Mouse (Mus musculus) hindbrain, embryonic 15.5 days (tissue): ENCODE data around the gene Sf3a1. TPM values are rescaled to one million over a fixed set of nuclear protein-coding genes. Genes with fewer than 3 reads are reported as not detected.

ENCODE experiments used
- ATAC-seq: fragments of 200-750 bp; cut with Nextera tagmentation; 2 replicates; pipeline ENCODE4 v1.8.0; 2017; ENCODE audit warnings: low read depth, moderate number of reproducible peaks, moderate TSS enrichment; ENCODE audit not compliant: low FRiP score
- H3K27ac ChIP-seq: fragments of 300-500 bp; sonication (generic); replicated peaks from 2 replicates; pipeline ENCODE4 v1.5.1; 2015; ENCODE audit warnings: mild to moderate bottlenecking, inconsistent platforms
- H3K27me3 ChIP-seq: fragments of 300-500 bp; sonication (generic); 2 replicates; pipeline ENCODE4 v1.6.1; 2015; ENCODE audit warnings: control low read depth, inconsistent platforms
- H3K36me3 ChIP-seq: fragments of 300-500 bp; sonication (generic); 2 replicates; pipeline ENCODE4 v1.6.1; 2015; ENCODE audit warnings: control low read depth, inconsistent platforms
- H3K4me1 ChIP-seq: fragments of 300-500 bp; sonication (generic); replicated peaks from 2 replicates; pipeline ENCODE4 v1.6.1; 2015; ENCODE audit warnings: control low read depth, inconsistent platforms
- H3K4me2 ChIP-seq: fragments of 300-500 bp; sonication (generic); 2 replicates; pipeline ENCODE4 v1.6.1; 2015; ENCODE audit warnings: moderate library complexity, mild to moderate bottlenecking, inconsistent platforms
- H3K4me3 ChIP-seq: fragments of 300-500 bp; sonication (generic); 2 replicates; pipeline ENCODE4 v1.5.1; 2015; ENCODE audit warnings: mild to moderate bottlenecking, inconsistent platforms
- H3K9ac ChIP-seq: fragments of 300-500 bp; sonication (generic); 2 replicates; pipeline ENCODE4 v1.6.1; 2015; ENCODE audit warnings: inconsistent platforms
- H3K9me3 ChIP-seq: fragments of 300-500 bp; sonication (generic); 2 replicates; pipeline ENCODE4 v1.6.1; 2016; ENCODE audit warnings: control low read depth, inconsistent platforms
- WGBS: fragments of 180-500 bp; shearing (Covaris S2); methylation state at CpG from one replicate; pipeline ENCODE4 v1.1.7; 2015; 5-methylcytosine and 5-hydroxymethylcytosine counted together
- polyA plus RNA-seq: library from polyadenylated mRNA; unstranded; fragments of >200 nt; fragmentation: Nextera tagmentation; extraction: Ambion mirVana; gene quantifications from 2 replicates; pipeline ENCODE4 v1.2.1, GENCODE M21; 2015

Sf3a1 gene
- polyA plus RNA-seq, 1 experiment from 2014 or later: 52.9 TPM

- Histone ChIP-seq H3K4me1 (peaks cover 11% of the 10 kb centered on the region), H3K27me3 (no peaks in the 10 kb centered on the region), H3K27ac (no peak overlapping the region), H3K36me3 (no peaks in the 10 kb centered on the region), H3K9ac (no peak overlapping the region), H3K4me2 (no peak overlapping the region), H3K9me3 (no peaks in the 10 kb centered on the region), H3K4me3 (no peak overlapping the region)
- no peak for ATAC-seq
- WGBS: 77% methylated on average over 3 of the region's 3 CpGs
Measured at GRCm38 (mm10) chr11:4195597-4196031, 35.5 kb downstream of the Sf3a1 start.

- Histone ChIP-seq H3K4me1 (peaks cover 4% of the 10 kb centered on the region; the same call in 1 of the 2 replicates), H3K4me2 (no peak overlapping the region), H3K27ac (no peak overlapping the region), H3K9me3 (no peaks in the 10 kb centered on the region), H3K9ac (no peak overlapping the region), H3K4me3 (no peak overlapping the region), H3K27me3 (no peaks in the 10 kb centered on the region), H3K36me3 (no peaks in the 10 kb centered on the region)
- whole genome bisulfite sequencing: 84% methylated on average over 8 of the region's 8 CpGs
- no peak for ATAC-seq
Measured at GRCm38 (mm10) chr11:4196636-4197035, 36.5 kb downstream of the Sf3a1 start.

- no peak overlapping the region for H3K4me3 ChIP-seq
- no peak overlapping the region for H3K9ac ChIP-seq
- no peaks in the 10 kb centered on the region for H3K36me3 ChIP-seq
- H3K4me1 ChIP-seq: no peaks in the 10 kb centered on the region
- WGBS: 60% methylated on average over 1 of the region's 1 CpGs
- no peak overlapping the region for H3K4me2 ChIP-seq
- no peak overlapping the region for H3K27ac ChIP-seq
- ATAC-seq: 0 out of 2 replicates have a peak, but pooled peaks have one; percentile 34
- H3K9me3 ChIP-seq: no peaks in the 10 kb centered on the region
- H3K27me3 ChIP-seq: no peaks in the 10 kb centered on the region
Measured at GRCm38 (mm10) chr11:4197691-4198090, 37.5 kb downstream of the Sf3a1 start.

- H3K27me3 ChIP-seq: no peaks in the 10 kb centered on the region
- no peak overlapping the region for H3K4me2 ChIP-seq
- no peaks in the 10 kb centered on the region for H3K4me1 ChIP-seq
- no peak overlapping the region for H3K4me3 ChIP-seq
- 76% methylated on average over 11 of the region's 11 CpGs for WGBS
- no peaks in the 10 kb centered on the region for H3K9me3 ChIP-seq
- peaks cover 10% of the 10 kb centered on the region for H3K36me3 ChIP-seq
- ATAC-seq: no peak
- H3K27ac ChIP-seq: no peak overlapping the region
- no peak overlapping the region for H3K9ac ChIP-seq
Measured at GRCm38 (mm10) chr11:4201981-4202700, 42.0 kb downstream of the Sf3a1 start.

GRCm38 (mm10) chr11:4202995-4203704, 43.0 kb downstream of the Sf3a1 start:
- no peak overlapping the region for H3K9ac ChIP-seq
- no peaks in the 10 kb centered on the region for H3K27me3 ChIP-seq
- H3K4me2 ChIP-seq: no peak overlapping the region
- no peak overlapping the region for H3K27ac ChIP-seq
- no peak overlapping the region for H3K4me3 ChIP-seq
- peaks cover 17% of the 10 kb centered on the region for H3K36me3 ChIP-seq
- WGBS: 79% methylated on average over 12 of the region's 12 CpGs
- H3K4me1 ChIP-seq: no peaks in the 10 kb centered on the region
- no peak for ATAC-seq
- H3K9me3 ChIP-seq: no peaks in the 10 kb centered on the region

GRCm38 (mm10) chr11:4203705-4204074, 43.5 kb downstream of the Sf3a1 start:
- Histone ChIP-seq H3K4me3 (no peak overlapping the region), H3K9me3 (no peaks in the 10 kb centered on the region), H3K4me1 (no peaks in the 10 kb centered on the region), H3K27me3 (no peaks in the 10 kb centered on the region), H3K27ac (no peak overlapping the region; the same call in 1 of the 2 replicates), H3K9ac (no peak overlapping the region), H3K4me2 (no peak overlapping the region), H3K36me3 (peaks cover 21% of the 10 kb centered on the region)
- no peak for ATAC-seq
- WGBS: 43% methylated on average over 2 of the region's 2 CpGs

- Histone ChIP-seq H3K36me3 (peaks cover 36% of the 10 kb centered on the region), H3K9me3 (no peaks in the 10 kb centered on the region), H3K27me3 (no peaks in the 10 kb centered on the region), H3K9ac (no peak overlapping the region), H3K4me1 (no peaks in the 10 kb centered on the region), H3K4me3 (no peak overlapping the region), H3K4me2 (no peak overlapping the region), H3K27ac (no peak overlapping the region)
- WGBS: 92% methylated on average over 5 of the region's 5 CpGs
- ATAC-seq: no peak
Measured at GRCm38 (mm10) chr11:4205097-4205655, 45.0 kb downstream of the Sf3a1 start.

- H3K4me1 ChIP-seq: no peaks in the 10 kb centered on the region
- H3K9me3 ChIP-seq: no peaks in the 10 kb centered on the region
- 91% methylated on average over 7 of the region's 7 CpGs for WGBS
- ATAC-seq: no peak
- H3K4me2 ChIP-seq: no peak overlapping the region
- peaks cover 42% of the 10 kb centered on the region for H3K36me3 ChIP-seq
- no peak overlapping the region for H3K27ac ChIP-seq
- no peaks in the 10 kb centered on the region for H3K27me3 ChIP-seq
- no peak overlapping the region for H3K9ac ChIP-seq
- no peak overlapping the region for H3K4me3 ChIP-seq
Measured at GRCm38 (mm10) chr11:4205951-4206350, 45.8 kb downstream of the Sf3a1 start.

- H3K36me3 ChIP-seq: peaks cover 47% of the 10 kb centered on the region
- no peak overlapping the region for H3K4me2 ChIP-seq
- WGBS: 85% methylated on average over 6 of the region's 6 CpGs
- no peak overlapping the region for H3K27ac ChIP-seq
- H3K4me3 ChIP-seq: no peak overlapping the region
- H3K9ac ChIP-seq: no peak overlapping the region
- H3K4me1 ChIP-seq: no peaks in the 10 kb centered on the region
- H3K27me3 ChIP-seq: no peaks in the 10 kb centered on the region
- no peaks in the 10 kb centered on the region for H3K9me3 ChIP-seq
- ATAC-seq: no peak
Measured at GRCm38 (mm10) chr11:4206563-4206962, 46.4 kb downstream of the Sf3a1 start.

- peaks cover 50% of the 10 kb centered on the region for H3K36me3 ChIP-seq
- 96% methylated on average over 9 of the region's 9 CpGs for WGBS
- H3K4me1 ChIP-seq: no peaks in the 10 kb centered on the region
- H3K27me3 ChIP-seq: no peaks in the 10 kb centered on the region
- no peaks in the 10 kb centered on the region for H3K9me3 ChIP-seq
- no peak overlapping the region for H3K27ac ChIP-seq
- H3K4me3 ChIP-seq: no peak overlapping the region
- H3K9ac ChIP-seq: no peak overlapping the region
- ATAC-seq: no peak
- no peak overlapping the region for H3K4me2 ChIP-seq
Measured at GRCm38 (mm10) chr11:4207655-4208054, 47.5 kb downstream of the Sf3a1 start.

- Histone ChIP-seq H3K4me1 (no peaks in the 10 kb centered on the region), H3K36me3 (peaks cover 65% of the 10 kb centered on the region), H3K27me3 (no peaks in the 10 kb centered on the region), H3K9me3 (no peaks in the 10 kb centered on the region), H3K27ac (no peak overlapping the region), H3K4me3 (no peak overlapping the region), H3K9ac (no peak overlapping the region), H3K4me2 (no peak overlapping the region)
- 79% methylated on average over 5 of the region's 5 CpGs for WGBS
- no peak for ATAC-seq
Measured at GRCm38 (mm10) chr11:4209556-4209955, 49.4 kb downstream of the Sf3a1 start.

- Histone ChIP-seq H3K36me3 (peaks cover 72% of the 10 kb centered on the region), H3K4me1 (no peaks in the 10 kb centered on the region), H3K9ac (no peak overlapping the region), H3K9me3 (no peaks in the 10 kb centered on the region), H3K27ac (no peak overlapping the region), H3K4me3 (no peak overlapping the region), H3K27me3 (no peaks in the 10 kb centered on the region), H3K4me2 (no peak overlapping the region)
- ATAC-seq: no peak
- 79% methylated on average over 1 of the region's 1 CpGs for WGBS
Measured at GRCm38 (mm10) chr11:4210786-4211185, 50.6 kb downstream of the Sf3a1 start.
